Mouse (Mus musculus) frontal cortex, postnatal 10 days (tissue): ENCODE measurements at regions not wholly inside any gene's neighbourhood (a gene's known extent, or its start where the extent isn't known, plus 50 kb on each side); places are given as distances from the start of the nearest gene placed in this dataset.
A peak's percentile ranks its signal among the peaks of the same experiment; 100 is the strongest.

Experiments
- DNase-seq, 2 experiments: peaks; one replicate each; pipeline ENCODE4 v3.0.0; 2022; ENCODE audit warnings: low spot score in 2 of 2, mixed read lengths in 1 of 2

- DNase-seq, result no peak
These were observed 348.8 kb downstream of the Hs3st3b1 start for GRCm38 (mm10) chr11:63573271-63573670.

GRCm38 (mm10) chr11:63583321-63583720 lies 338.8 kb downstream of the Hs3st3b1 start:
- DNase-seq, result no peak

GRCm38 (mm10) chr11:63585216-63585869 lies 336.7 kb downstream of the Hs3st3b1 start:
- no peak for DNase-seq

DNA sequence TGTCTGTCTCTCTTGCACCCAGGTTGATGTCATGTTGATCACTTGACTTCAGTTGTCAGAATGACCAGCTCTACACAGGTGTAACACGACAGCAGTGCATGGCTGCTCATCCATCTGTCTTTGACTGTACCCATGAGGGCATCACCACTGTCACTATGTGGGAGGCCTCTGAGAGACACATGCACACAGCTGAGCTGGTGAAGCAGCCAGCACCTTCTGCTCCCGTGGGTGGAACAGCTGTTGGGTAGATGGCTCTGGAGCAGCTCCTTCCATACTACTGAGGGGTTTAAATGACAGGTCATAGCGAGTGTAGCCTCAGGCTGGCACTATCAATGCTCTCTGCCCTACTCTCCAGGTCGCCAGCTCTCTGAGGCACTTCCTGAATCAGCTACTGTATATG lies 301.9 kb downstream of the Hs3st3b1 start:
- DNase-seq, result no peak

DNA sequence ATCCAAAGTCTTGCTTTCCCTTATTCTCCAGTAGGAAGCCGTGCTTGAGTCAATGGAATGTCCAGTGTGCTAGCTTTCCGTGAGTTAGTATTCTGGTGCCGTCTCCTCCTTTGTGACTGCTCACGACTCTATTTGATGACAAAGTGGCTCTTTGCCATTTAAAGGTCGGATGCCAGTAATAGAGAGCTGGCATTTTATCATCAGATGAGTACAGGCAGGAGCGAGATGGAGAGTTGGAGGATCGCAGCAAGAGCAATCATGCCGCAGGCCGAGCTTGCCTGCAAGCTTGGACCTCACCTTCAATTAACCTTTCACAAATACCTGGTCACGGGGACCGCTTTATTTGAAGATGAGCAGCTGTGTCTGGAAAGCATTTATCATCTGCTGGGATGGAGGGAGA lies 291.8 kb downstream of the Hs3st3b1 start:
- no peak for DNase-seq

GRCm38 (mm10) chr11:63657057-63657456 lies 265.0 kb downstream of the Hs3st3b1 start:
- peak; percentile 14 to 25 for DNase-seq

DNA sequence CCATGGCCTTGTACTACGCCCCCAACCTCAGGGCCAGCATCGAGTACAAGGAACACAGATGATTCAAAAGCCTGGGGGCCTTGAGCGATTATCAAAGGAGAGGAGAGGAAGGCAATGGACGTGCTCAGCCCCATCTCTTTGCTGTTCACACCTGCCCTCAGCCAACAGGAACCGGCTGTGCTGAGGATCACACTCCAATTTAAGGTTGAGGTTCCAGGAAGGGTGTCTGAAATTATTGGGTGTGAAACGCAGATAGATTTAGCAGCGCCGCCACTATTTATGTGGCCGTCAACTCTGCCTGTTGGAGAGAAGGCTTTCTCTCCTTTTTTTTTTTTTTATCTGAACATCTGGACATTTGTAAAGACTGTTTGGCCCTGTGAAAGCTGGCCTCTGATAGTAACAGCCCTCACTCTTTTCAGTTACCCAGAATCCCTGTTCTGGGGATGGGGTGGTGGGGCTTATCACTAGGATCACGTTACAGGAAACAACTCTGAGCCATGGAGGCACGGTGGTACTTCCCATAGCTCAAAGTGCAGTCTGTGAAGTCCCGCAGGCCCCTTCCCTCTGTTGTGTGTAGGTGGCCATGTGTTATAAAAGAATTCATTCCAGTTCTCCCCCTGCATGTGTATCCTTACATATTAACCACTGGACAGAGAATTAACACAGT lies 256.7 kb downstream of the Hs3st3b1 start:
- DNase-seq, result no peak

- DNase-seq, result no peak
These were observed 251.6 kb downstream of the Hs3st3b1 start for GRCm38 (mm10) chr11:63670477-63670876.

DNA sequence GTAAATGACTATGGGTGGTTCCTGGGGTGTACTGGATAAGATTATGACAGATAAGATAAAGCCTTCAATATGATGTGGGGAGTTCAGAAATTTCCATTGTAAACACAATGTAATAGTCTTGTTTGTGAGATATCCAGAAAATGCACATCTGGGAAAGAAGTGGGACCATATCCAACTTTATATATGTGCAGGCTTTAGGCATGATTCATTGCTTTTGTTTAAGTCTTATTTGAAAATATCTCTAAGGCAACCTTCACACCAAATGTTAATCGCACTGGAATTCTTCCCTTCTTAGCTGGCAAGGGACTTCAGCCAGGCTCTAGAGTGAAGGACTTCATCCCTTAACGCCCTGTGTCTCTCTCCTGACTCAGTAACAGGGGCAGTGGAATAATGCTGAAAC lies 250.3 kb downstream of the Hs3st3b1 start:
- no peak for DNase-seq

DNA sequence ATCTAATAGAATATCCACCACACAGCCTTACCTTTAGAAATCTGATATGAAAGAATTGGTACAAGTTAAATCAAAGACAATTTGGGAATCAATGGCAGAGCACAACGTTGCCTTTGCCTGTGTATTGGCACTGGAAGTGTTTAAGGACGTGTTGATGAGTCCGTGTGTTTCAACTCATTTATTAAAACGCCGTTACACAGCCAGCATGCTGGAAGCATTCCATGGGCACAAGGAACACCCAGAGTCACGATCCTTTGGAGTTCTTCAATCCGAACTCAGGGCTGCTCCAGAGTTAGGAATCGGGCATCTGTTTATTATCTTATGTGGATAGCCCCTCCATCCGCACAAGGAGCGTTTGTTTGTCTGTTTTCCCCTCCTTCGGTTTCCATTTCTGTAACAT lies 244.2 kb downstream of the Hs3st3b1 start:
- DNase-seq, result no peak

DNA sequence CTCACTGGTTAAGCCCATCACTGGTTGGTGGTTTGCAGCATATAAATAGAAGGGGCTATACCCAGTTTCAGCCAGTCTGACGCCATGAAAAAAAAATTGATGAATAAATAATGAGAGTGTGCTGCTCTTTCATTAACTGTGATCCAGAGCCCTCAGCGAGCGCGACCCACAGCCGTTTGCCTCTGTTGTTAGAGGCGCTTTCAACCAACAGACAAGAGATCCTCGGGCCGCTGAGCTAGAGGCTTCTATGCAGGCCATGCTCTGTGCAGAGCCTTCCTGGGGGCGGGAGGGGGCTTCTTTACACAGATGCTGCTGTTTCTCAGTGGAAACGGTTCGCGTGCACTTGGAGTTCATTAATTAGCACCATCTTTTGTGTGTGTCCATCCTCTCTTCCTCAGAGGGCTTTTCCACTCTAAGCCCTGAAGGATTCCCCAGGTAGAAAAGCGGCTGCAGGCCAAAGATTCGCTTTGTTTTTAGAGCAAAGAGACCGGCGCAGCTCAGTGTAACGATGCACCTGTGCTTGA lies 243.6 kb downstream of the Hs3st3b1 start:
- DNase-seq, result no peak

DNA sequence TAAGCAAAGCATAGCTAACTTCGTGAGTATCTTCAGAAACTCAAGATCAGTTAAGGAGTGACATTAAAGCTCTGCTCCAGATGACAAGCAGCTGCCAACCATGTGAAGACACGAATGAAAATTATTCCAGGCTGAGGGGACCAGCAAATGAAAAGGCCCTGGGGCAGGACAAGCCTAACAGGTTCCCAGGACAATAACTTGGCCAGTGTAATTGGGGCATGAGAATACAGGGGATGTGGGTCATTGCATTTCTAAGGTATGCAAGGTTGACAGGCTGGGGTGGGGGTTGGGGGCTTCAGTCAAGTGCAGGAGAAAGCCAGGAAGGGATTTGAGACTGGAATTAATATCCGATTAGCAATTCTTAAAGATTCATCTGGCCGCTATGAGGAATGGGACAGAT lies 242.6 kb downstream of the Hs3st3b1 start:
- no peak for DNase-seq

DNA sequence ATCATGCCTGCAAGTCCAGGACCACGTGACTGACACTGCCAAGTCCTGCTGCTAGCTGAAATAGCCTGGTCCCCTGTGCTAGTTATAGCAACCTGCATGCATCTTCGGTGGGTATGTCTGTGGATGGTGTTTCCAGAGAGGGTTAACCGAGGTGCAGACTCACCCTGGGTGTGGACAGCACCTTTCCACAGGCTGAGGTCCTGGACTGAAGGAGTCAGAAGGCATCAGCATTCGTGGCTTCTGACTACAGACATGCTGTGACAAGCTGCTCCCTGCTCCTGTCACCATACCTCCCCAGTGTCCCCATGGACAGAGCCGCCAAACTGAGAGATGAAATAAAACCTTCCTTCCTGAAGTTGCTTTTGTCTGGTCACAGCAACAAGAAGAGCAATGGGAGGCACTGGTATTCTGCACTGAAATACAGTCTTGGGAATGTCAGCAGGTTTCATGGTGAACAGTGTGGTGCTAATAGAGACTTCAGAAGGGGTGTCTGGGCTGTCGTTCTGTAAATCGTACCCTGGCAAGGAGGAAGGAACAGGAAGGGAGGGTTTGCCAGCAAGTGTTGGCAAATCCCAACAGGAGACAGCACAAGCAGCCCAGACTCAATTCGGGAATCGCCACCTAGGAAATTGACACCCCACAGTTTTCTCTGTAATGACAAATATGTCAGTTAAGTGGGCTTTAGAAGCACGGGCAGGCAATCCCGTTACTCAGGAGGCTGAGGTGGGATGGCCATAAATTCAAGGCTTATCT lies 237.7 kb downstream of the Hs3st3b1 start:
- no peak for DNase-seq

DNA sequence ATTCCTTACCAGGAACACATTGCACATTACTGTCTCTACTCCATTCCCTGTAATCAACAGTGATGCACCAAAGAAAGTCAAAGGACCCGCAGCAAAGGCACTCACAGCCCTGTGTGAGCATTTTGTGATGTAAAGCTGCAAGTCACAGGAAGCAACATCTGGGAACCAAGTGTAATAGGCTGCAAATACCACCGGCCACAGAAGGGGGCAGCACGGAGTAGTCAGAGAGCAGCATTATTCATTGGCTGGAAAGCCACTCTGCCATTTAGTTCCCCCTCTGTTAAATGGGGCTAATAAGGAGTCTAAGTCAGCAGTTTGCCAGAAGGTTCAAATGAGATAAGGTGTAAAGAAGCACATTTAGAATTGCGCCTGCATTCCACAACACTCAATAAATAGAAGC lies 231.0 kb downstream of the Hs3st3b1 start:
- DNase-seq, result no peak

GRCm38 (mm10) chr11:63704995-63705580 lies 217.0 kb downstream of the Hs3st3b1 start:
- DNase-seq, result no peak

DNA sequence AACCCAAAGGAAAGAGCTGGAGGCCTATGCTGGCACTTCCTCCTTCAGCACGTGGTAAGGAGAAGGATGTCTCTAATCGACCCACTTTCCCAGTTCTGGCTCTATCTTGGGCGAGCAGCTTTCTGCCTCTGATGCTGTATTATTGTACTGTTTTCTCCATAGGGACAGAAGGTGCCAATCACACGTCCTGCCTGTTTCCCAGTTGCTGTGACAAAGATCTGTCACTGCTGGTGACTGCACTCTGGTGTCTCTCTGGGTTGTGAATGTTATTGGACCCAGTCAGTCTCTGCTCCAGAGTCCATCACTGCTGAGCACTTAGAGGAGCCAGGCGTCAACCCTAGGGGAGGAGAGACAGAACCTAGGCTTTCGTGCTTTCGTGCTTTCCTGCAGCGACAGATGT lies 216.0 kb downstream of the Hs3st3b1 start:
- DNase-seq, result no peak

DNA sequence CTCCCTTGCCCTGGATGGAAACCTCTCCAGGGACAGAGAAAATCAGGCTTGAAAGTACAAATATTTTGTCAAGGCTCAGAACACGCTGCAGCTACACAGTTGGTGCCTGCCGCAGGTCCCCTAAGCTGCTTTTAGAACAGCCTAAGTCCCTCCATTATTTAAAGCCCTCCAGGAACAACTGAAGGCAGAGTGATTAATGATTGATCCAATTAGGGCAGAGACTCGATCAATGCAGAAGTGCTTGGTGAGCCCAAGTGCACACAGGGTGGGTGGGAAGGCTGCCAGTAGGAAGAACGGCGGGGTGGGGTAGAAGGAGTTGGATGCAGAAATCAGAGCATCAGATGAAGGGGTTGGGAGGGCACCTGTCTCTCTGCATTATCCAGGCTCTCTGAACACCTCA lies 215.0 kb downstream of the Hs3st3b1 start:
- no peak for DNase-seq

DNA sequence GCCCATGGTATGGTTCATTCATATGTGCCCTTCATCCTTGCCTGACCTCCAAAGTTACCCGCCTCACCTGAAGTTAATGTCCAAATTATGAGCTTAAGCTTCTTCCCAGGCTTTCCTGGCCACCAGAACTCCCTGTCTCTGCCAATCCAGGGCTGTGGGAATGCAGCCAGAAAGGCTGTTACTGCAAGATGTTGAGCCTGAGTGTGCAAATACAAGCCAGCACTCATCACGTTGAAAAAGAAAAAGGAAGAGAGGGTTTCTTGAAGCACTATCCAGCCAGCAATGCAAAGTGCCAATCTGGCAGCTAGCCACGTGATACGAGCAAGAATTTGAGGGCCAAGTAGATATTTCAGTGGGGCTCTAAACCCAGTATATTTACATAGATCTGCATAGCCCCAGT lies 213.7 kb downstream of the Hs3st3b1 start:
- peak; percentile 7 to 42 for DNase-seq

- no peak for DNase-seq
These were observed 209.8 kb downstream of the Hs3st3b1 start for GRCm38 (mm10) chr11:63712053-63712864.

- no peak for DNase-seq
These were observed 199.8 kb downstream of the Hs3st3b1 start for GRCm38 (mm10) chr11:63722261-63722660.

DNA sequence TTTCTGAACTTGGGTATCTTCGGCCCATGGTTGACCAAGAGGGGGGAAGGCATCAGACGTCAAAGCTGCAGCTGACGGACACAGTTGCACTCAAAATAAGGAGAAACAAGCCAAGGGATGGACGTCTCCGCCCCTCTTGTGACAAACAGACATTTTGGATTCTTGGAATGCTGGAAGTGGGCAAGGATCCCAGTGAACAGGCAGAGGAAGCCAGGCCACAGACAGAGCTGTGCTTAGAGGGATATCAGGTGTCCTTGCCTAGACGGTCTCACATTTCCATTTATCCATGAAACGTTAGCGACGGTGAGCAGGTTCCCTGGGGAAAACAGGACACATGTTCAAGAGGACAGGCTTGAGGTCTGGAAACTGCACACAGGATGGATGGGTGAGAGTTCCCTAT lies 191.2 kb downstream of the Hs3st3b1 start:
- DNase-seq, result no peak
